Mouse (Mus musculus): Measurements from ENCODE around the gene Rho.

DNA sequence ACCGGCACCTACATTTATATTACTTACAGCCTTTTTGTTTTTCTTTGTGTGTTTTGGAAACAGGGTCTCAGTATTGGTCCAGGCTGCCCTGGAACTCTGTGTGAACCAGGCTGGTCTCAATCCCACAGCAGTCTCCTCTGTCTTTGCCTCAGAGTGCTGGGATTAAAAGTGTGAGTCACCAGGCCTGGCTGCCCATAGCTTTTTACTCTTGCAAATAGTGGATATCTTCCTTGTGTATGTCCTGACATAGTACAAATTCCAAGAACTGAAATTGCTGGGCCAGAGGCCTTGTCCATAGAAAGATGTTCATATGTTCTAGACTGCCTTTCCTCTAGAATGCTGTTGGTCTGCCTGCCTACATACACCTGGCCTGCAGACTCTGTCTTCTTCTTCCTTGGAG lies 35.2 kb upstream of the Rho start:
- TF ChIP-seq USF1 (IDR thresholded peaks at IDR 0.05; ENCODE audit: low read depth) (no peak), POLR2AphosphoS2 (IDR thresholded peaks at IDR 0.05; ENCODE audit: insufficient read length, low read depth) (no peak), POLR2A (IDR thresholded peaks at IDR 0.05; ENCODE audit: insufficient read length, low read depth) (no peak)
